Mouse (Mus musculus) cerebellum, adult 9-10 months (tissue): ENCODE data around the gene Cd5.
A peak's percentile ranks its signal among the peaks of the same experiment; 100 is the strongest.

Source experiments
- DNase-seq: peaks from one replicate; pipeline ENCODE4 v3.0.0; 2022

Gene Cd5

DNA sequence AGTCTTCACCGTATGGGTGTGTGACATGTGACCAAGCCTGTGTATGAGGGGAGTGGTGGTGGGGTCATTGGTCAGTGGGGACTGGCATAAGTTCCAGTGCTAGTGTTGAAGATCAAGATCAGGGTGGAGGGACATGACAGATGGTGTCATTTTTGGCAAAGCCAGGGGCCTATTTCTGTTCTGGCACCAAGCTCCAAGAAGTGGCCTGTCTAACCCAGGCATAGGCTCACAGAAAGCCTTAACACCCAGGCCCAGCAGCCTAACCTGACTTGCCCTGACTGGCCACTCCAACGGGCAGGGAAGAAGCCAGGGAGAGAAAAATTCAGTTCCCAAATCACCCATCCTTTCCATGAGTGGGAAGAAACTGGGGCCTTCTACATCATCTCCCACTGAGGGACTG is 18.7 kb upstream of the Cd5 start:
- DNase-seq, result peak; percentile 84

DNA sequence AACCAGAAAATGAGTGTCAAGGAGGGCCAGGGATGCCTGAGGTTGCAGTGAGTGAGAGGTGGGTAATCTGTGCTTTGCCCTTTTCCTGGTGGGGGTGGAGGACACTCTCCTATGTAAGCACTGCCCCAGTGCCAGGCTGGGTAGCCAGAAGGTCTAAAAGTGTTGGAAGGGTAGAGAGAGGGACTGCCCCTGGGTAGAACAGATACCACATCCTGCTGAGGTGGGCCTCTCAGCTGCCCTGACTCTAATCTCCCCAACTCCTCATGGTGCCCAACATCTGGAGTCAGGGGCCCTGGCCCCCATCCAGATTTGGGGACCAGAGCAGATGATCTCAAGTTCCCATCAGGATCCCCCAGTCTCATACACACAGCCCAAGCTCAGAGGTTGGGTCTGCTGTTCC is 18.3 kb upstream of the Cd5 start:
- DNase-seq, result peak; percentile 66

DNA sequence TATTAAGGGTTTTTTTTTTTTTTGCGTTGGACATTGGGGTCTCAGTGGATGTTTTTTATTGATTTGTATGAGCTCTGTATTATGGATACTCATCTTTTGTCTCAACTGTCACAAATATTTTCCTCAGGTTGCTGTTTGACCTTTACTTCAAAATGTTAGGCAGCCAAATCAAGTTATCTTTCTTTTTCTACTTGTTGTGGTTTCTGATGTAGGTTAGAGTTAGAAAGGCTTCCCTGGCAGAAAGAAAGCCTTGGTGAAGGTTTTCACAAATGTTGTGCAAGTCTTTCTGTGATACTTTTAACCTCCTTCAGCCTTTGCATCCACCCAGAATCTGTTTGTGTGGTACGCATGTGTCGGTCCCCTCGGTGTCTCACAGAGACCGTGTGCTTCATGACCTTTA is 13.8 kb upstream of the Cd5 start:
- no peak for DNase-seq

DNA sequence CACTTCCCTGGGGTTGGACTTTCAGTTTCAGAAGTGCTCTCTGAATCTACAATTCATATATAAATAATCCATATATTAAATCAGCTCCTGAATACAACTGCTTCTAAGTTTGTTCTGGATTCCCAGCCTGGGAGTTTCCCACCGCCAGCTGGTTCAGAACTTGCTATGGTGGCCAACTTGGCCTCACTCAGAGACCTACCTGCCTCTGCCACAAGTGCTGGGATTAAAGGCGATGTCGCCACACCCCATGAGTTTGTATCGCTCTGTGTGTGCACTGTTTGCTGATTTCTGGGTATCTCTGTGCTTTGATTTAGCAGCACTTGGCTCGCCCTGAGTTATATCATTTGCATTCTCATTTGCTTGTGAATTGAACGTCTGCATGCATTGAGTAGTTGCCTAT is 13.3 kb upstream of the Cd5 start:
- DNase-seq, result no peak

DNA sequence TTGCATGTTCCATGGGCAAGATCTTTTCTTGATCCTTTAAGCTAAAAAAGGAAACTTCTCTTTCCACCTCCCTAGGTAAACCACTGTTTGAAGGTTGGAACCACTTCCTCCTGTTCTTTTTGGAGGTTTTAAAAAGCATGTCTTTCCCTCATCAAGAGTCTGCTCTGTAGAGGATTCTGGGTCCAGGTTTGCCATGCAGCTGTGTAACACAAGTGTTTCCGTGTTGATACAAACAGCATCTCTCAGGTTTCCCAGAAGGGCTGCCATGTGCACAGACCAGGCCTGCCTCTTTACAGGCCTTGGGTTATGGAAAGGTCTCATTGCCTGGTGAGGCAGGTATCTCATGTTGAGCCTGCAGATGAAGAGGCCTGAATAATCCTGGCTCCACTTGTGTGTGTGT is 12.8 kb upstream of the Cd5 start:
- DNase-seq, result no peak

DNA sequence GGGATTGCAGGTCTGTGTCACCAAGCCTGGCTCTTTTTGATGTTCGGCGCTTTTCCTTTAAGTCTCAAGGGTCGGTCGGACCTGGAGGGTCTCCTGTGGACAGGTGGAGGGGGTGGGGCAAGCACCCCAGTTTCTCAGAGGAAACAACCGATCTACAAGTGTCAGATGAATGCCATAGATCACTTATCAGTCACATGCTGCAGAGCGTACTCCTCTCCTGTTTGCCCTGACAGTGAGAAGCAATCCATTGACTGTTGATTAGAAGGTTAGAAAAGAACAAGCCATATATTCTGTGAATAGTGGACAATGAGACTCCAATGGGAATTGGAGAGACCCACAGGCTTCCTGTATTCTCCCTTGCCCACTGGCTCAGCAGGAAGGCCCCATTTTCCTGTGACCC is 11.4 kb upstream of the Cd5 start:
- DNase-seq, result no peak

DNA sequence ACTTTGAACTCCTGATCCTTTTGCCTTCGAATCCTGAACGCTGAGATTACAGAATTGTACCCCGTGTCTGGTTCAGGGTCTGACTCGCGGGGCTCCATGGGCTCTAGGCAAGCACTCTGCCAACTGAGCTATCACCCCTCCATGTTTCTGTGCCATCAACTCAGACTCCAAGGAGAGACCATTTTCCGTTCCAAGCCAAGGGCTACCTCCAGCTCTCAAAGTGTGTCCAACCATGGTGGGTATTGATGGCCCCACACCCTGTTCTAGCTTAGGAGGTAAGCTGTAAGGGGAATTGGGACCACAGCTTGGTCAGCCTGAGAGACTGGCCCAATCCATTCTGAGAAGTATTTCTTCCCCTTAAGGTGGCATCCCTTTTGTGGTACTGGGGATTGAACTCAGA is 10.5 kb upstream of the Cd5 start:
- DNase-seq, result no peak

DNA sequence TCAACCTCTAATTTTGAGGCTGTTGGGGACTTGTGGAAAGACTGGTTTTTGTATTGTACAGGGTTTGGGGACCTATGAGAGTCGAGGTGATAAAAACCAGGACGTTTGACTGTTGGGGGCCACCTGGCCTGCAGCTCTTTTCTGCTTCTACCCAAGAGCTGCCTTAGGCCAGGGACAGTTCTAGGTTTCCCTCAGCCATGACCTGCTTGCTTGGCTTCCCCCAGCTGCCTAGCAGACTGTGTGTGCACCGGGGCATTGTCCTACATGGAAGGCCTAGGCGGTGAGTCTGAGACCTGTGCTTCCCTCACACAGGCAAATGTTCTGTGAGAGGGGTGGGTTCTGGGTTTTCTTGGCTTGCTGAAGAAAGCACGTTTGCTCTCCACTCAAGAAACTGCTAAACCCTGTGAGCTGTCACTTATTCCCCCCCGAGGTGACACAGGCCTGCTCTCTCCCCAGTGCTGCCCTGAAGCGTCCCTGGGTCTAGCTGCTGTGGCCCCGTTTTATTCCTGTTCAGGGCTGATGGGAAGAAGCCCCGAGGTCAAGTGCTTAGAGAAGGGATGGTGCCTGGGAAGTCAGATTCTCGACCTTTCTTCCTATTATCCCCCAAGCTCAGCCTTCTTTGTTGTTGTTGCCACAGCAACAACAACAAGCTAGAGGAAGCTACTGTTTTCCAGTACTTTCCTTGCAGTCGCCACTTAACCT is 9.8 kb upstream of the Cd5 start:
- DNase-seq, result no peak

DNA sequence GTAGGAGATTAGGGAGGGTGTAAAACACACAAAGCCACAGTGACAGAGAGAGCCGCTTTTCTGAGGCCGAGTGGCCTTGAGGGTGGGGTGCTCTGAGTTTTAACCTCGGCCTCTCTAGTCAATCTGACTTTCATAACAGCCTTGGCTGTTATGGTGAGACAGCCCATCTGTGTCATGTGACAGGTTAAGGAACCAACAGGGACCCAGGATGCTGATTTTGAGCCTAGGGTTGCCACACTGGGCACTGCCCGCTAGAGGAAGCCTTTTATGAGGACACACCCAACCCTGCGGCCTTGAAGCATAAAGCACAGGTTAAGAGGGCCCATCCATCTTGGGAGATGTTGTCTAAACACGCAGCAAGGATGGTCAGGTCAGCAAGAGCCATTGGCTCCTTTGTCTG is 8.9 kb upstream of the Cd5 start:
- no peak for DNase-seq

DNA sequence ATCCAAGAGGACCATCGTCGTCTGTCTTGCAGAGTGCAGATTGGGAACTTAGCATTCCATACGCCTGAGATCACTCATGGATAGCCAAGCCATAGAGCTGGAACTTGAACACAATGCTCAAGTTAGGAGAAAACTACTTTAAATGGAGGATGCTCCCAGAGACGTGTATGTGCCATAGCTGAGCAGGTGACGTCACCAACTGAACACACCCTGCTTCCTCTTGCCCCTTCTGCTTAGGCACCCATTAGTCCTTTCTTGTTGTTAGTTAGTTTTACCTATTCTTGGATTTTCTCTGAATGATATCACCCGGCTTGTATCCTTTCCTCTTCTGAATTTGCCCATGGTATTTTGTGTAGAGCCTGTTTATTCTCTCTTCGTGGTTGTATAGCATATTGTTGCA is 8.4 kb upstream of the Cd5 start:
- DNase-seq, result no peak

DNA sequence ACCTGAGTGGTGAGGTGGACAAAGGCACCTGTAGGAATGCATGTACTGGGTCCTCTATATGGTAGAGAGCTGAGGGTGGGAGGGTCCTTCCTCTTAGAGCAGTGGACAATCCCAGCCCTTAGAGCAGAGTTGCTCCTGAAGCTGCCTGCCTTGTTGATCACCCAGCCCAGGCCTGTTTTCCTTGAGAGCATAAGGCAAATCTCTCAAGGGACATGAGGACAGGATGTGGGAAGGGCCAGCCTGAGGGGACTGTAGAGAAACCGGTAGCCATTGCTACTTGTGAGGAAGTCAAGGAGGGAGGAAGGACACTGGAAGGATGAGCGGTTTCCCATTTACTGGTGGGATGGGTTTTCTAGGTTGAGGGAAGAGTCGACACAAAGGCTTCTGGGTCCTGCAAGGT is 3.8 kb upstream of the Cd5 start:
- DNase-seq, result no peak

DNA sequence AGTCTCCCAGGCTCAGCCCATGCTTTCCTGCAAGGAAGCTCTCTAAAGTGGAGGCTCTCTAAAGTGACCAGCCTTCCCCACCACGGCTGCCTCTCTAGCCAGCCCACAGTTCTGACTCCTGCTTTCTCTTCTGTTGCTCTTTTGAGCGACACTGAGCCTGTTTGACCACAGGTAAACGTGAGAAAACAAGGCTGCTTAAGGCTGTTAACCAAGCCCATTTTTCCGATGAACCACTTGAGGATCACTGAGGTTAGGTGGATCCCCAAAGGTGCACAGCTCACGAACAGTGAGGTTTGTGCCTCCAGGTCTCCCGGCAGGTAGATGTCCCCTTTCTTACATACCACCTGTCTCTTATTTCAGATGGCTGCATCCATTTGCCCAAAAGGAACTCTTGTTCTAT is 3.3 kb upstream of the Cd5 start:
- DNase-seq, result no peak

DNA sequence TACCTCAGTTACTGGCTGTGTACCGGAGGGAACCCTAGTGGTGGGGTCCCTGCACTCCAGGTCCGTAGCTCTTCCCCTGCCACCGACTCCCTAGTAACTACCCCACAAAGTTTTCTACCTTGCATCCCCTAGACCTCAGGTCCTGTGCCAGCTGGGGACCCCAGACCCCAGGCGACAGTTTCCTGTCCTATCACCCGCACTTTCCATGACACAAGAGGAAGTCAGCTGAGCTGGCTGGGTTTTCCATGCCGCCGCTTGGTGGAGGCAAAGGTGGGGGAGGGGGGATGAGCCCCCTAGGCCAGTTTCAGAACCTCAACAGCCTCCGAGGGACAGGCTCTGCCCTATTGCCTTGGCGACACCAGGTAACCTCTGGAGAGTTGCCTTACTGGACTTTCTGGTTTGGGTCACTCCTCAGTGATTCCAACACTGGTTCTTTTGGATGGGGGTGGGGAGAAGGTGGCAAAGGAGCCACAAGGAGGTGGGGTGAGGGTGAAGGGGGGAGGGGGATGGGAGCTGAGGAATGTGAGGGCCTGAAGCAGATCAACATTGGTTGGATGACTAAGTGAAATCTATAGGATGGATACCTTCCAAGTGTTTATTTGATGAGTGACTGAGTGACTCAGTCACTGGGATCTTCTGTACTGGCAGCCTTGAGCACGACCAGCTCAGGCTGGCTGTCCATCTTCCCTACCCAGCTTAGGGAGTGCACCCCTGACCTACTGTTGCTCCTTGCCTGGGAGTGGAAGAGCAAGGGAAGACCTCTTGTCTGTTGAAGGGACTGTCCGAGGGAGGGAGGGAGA is 2.0 kb upstream of the Cd5 start:
- DNase-seq, result no peak

DNA sequence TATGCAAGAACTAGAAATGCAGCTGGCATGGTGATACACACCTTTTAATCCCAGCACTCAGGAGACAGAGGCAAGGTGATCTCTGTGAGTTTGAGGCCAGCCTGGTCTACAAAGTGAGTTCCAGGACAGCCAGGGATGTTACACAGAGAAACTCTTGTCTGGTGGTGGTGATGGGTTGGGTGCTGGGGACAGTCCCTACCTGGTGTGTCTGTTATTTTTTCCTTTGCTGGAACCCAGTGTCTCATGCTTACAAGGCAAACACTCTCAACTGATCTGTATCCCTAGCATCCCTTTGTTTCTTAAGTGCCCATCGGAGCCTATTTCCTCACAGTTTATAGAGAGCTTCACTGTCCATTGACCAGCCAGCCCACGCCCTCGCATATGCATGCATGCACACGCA is 1.1 kb upstream of the Cd5 start:
- DNase-seq, result no peak

DNA sequence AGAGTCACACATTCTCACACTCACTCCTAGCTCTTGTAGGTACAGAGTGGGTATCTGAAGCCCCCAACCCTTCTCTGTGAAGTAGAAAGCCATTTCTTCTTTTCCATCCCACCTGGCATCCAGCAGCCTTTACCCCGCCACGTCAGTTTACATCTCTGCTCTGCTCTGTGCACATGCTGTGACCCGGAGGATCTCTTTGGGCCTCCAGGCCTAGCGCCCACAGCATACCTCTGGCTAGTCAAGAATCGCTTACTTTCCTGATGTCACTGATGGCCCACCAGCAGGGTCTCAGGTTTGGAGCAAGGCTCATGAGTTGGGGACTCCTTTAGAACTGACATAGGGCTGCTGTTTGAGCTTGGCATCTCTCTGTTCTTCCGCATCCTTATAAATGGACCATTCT is 764 bp downstream of the Cd5 start:
- no peak for DNase-seq

DNA sequence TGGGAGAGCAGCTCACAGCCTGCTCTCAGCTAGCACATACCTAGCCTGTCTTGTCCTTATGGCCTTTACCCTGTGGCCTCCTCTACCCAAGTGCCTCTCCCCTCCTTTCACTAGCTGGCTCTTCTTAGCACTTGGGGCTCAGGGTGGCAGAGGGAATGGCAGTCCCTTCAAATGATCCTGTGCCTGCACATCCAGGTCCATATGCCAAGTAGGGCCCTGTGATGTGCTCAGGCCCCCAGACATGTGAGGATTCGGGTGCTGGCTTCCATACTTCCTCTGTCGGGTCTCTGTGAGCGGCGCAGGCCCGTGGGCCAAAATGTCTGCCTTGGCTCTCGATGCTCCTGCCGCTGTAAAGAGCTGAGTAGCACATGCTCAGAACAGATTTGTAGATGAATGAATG is 2.9 kb downstream of the Cd5 start:
- no peak for DNase-seq

DNA sequence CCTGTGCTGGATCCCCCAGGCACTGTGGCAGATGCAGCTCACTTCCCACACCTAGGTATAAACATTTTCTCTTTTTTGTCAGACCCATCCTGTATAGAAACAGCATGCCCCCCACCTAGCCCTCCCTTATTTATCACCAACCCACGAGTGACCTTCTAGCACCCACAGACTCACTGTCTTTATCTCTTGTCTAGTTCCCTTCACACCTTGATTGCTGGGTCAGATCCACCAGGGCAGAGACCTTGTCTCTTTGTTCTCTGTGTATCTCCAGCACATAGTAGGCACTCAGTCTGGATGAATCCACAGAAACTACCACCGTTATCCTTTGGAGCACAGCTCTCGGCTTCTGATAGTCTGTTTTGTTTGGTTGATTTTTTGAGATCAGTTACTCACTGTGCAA is 3.7 kb downstream of the Cd5 start:
- no peak for DNase-seq

DNA sequence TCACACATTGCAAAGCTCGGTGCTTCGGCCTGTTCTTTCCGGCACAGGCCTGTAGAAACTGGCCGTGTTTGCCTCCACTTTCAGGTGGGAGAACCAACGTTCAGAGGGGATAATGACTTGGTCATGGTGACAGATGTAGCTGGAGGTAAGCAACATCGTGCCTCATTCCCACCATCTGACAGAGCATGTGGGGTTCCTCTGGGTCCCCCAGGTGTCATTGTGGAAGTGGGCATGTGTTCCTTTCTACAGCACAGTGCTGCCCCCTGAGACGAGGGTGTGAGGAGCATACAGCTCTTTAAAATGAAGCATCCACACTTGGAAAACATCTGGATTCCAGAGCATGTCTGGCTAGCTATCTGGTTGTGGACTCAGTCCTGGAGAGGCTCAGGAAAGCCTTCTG is 4.2 kb downstream of the Cd5 start:
- DNase-seq, result no peak

DNA sequence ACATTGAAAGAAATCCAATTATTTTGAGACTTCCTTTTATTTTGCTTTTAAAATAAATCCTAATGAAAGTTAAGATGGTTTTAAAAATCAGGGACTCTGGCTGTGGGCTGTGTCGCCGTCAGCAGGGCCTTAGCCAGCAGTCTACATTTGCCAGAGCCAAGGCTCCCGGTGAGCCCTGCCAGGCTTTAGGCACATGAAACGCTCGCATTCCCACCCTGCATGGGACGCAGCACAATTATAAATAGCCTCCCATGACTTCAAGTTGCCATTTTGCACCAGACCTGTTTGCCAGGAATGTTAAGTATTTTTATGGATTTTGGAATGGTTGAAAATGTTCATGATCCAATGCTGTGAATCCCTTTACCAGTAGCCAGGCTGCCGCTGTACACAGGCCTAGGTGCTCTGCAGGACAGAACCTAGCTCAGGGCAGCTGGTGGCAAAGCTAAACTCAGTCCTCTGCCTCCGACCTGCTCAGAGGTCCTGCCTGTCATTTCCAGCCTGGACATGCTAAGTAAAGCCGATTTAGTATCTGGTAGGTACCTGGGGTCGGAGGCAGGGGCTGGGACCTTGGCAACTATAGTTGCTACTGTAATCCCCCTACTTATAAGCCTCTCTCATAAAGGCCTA is 5.2 kb downstream of the Cd5 start:
- DNase-seq, result no peak

DNA sequence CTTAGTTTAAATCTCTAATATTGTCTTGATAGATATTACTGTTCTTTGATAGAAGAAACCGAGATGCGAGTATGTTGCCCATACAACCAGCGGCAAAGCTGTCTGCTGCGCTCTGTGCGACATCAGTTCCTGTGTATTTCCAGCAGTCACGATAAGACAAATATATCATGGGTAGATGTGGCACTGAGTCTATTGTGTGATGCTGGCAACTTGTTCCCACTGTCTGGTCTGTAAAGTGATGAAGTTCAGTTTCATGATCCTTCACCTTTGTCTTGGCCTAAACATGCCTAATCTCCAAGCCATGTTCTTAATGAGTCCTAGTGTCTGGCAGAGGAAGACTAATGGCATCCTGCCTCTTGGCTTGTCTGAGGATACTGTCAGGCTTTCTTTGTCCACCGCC is 6.1 kb downstream of the Cd5 start:
- DNase-seq, result no peak

DNA sequence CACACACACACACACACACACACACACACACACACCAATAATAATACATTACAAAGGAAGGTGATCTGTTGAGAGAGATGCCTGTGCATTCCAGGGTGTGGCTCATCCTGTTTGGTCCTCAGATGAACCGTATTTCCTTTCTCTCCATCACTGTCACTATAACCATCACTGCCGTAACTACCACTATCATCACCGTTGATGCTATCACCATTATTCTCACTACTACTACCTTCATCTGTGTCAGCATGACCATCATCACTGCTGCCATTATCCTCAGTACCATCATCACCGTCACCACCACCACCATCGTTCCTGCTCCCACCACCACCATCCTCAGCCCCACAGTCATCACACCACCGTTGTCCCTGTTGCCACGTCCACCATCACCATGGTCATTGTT is 6.8 kb downstream of the Cd5 start:
- no peak for DNase-seq

DNA sequence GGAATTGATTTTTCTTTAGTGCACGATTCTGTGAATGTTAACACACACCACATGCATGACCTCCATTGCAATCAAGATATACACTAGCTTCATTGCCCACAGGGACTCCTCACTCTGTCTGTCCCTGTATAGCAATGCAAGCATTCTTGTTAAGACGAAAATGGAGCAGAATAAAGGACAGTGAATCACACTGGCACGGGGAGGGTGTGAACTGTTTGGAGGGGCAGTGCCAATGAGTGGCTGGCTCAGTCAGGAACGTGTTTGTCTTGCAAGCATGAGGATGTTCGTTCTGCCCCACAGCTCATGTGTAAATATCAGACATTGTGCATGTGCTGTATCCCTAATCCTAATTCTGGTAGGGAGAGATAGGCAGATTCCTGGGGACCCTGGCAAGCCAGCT is 8.3 kb downstream of the Cd5 start:
- DNase-seq, result no peak

DNA sequence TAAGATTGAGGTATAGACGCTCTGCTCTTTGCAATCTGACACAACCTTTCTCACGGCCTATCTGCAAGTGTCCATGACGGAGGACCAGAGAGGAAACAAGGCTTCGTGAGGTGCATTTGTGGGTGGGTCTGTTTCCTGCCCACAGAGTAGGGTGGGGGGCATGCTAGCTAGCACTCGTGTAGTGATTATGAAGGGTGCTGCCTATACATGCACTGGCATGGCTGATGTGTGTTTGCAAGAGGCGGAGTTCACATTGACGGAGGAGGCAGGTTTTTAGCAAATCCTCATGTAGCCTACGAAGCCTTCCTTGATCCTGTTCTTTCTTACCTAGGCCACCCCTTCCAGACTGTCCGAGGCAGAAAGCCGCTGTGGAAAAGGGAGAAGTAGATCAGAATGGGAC is 8.9 kb downstream of the Cd5 start:
- no peak for DNase-seq

DNA sequence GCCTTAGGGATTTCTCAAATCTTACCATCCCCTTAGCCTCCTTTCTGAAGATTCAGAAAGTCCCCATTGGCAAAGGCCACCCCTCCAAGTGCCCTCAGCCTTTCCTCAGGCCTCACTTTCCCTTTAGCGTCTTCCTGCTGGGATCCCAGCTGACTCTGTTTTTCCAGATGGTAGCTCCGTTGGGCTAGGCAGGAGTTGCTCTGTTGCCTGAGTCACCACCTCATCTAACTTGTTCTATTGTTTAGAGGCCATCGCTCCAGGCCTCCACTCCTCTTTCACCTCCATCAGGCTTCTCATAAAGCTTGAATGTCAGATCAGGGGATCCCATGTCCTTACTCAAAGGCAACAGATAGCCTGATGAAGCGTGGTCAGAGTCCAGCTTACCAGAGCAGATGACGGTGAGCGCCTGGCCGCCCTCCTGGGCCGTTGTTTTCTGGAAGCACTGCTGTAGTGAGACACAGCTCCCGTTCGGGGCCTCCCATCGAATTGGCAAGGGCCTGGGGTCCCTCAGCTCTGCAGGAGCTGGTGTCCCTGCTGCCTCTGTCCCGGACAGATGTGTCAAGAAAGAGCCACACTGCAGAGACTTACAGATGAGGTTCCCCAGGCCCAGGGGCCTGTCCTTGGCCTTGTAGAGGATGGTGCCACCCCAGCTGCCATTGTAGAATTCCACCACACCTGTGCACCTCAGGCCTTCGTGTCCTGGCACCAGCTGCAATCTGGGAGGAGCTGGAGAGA is 14.0 kb downstream of the Cd5 start:
- peak; percentile 71 for DNase-seq
